Mouse (Mus musculus): Measurements from ENCODE around the gene Vmn2r4. TPM values are rescaled to one million over a fixed set of nuclear protein-coding genes. Genes with fewer than 3 reads are reported as not detected.

Vmn2r4 gene
- polyA plus RNA-seq (2014; fragmentation: Illumina TruSeq; extraction: RNeasy Lipid Tissue Mini Kit (QIAGEN cat#74804); ENCODE audit: low read depth, low replicate concordance) = not detected

DNA sequence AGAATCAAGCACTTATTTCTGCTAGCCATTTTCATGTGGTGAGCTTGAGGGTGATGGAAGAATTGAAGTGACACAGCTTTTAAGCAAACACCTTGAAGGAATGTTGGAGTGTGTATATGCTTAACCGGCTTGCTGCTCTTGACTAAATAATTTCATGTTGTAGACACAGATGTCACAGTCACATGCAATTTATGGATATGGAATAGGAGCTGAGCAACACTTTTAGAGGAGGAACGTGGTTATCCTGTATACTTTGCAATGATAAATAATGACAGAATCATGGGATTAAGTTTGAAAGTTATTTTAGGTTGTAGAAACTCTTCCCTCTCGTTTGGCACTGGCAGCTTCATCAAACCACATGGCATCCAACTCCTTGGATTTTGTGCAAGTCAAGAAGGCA is at the start of gene Vmn2r4:
Vmn2r4 (minus strand) TSS at position 101 of the 400 bp plus-strand sequence.

Other genes with a start within 250 kb of the Vmn2r4 start
- not detected for gene Vmn2r3, start 125.7 kb downstream of the Vmn2r4 start, polyA plus RNA-seq (2014; fragmentation: Illumina TruSeq; extraction: RNeasy Lipid Tissue Mini Kit (QIAGEN cat#74804); ENCODE audit: low read depth, low replicate concordance)
- gene Vmn2r5, start 94.5 kb upstream of the Vmn2r4 start, polyA plus RNA-seq (2014; fragmentation: Illumina TruSeq; extraction: RNeasy Lipid Tissue Mini Kit (QIAGEN cat#74804); ENCODE audit: low read depth, low replicate concordance) = not detected
- not detected for gene Vmn2r6, start 150.5 kb upstream of the Vmn2r4 start, polyA plus RNA-seq (2014; fragmentation: Illumina TruSeq; extraction: RNeasy Lipid Tissue Mini Kit (QIAGEN cat#74804); ENCODE audit: low read depth, low replicate concordance)

All from adrenal gland, adult 10 weeks (tissue).